Mouse (Mus musculus) brain, embryonic 14.5 days (tissue): ENCODE measurements around the gene Cops8.

Experiments used
- CTCF ChIP-seq: fragments of 200-500 bp; IDR thresholded peaks from 2 replicates; pipeline ENCODE4 v1.5.1; 2012; ENCODE audit warnings: inconsistent platforms, mild to moderate bottlenecking, moderate library complexity, borderline replicate concordance; ENCODE audit not compliant: insufficient read depth, insufficient read length; ENCODE audit errors: extremely low read depth
- POLR2A ChIP-seq: fragments of 200-500 bp; IDR thresholded peaks from 2 replicates; pipeline ENCODE4 v1.6.1; 2012; ENCODE audit warnings: mild to moderate bottlenecking, inconsistent platforms, borderline replicate concordance; ENCODE audit not compliant: poor library complexity, insufficient read depth, insufficient read length, severe bottlenecking; ENCODE audit errors: extremely low read depth

DNA sequence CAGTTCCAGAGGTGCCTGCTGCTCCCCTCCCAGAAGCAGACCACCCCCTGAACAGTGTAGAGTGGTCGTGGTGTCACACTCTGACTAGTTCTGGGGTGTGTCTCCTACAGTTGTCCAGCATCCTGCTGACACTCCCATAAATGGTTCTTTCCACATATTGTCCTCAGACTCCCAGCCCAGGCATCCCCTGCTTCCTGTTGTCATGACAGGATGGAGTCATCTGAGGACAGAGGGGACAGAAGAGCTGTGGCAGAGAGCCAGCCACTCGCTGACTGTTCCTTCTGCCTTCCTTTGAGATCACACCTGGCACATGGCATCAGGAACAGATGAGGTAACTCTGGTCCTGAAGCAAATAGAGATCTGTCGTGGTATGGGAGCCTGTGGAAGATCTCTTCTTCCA lies 3.6 kb upstream of the Cops8 start:
- TF ChIP-seq POLR2A: no peak
- no peak for TF ChIP-seq CTCF
